Mouse (Mus musculus): ENCODE results near the gene Elmod3.

- TF ChIP-seq CTCF (IDR thresholded peaks at IDR 0.05; ENCODE audit: control insufficient read depth, insufficient read depth, insufficient replicate concordance, low read depth, low read length) (no peak), POLR2A (IDR thresholded peaks at IDR 0.05; ENCODE audit: control insufficient read depth, low read depth, low read length) (no peak)
Measured at GRCm38 (mm10) chr6:72527070-72527469, 71.1 kb downstream of the Elmod3 start.
